Mouse (Mus musculus): ENCODE data around the gene Cp. TPM values are rescaled to one million over a fixed set of nuclear protein-coding genes. Genes with fewer than 3 reads are reported as not detected.

The Cp gene
- polyA plus RNA-seq, 1 experiment: 2.5 TPM

DNA sequence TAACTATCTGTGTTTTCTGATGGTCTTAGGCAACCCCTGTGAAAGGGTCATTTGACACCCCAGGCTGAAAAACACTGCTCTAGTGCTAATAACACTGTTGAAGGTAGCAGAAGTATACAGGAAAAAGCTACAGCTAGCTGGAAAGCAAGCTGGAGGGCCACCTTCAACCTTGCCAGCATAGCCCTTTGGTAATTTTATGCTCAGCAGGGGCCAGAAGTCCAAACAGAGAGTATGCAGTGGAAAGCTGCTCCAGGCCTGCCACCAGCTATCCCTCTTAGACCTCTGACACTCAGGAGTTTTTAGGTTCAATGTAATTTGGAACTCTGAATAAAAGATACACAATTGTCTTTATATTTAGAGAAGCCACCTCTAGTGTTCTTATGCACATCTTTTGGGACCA is 26.0 kb downstream of the Cp start:
- no peaks in the 10 kb centered on the region for H3K36me3 ChIP-seq (ENCODE audit: control insufficient read depth, insufficient read depth, low read length)
- no peaks in the 10 kb centered on the region for H3K4me1 ChIP-seq (ENCODE audit: control insufficient read depth, insufficient read depth, low read length)
- no peaks in the 10 kb centered on the region for H3K27me3 ChIP-seq (ENCODE audit: control insufficient read depth, insufficient read depth, low read length)
- TF ChIP-seq POLR2A (IDR thresholded peaks at IDR 0.05; ENCODE audit: control insufficient read depth, low read depth, low read length) (no peak), CTCF (IDR thresholded peaks at IDR 0.05; ENCODE audit: control insufficient read depth, insufficient read depth, insufficient replicate concordance, low read depth, low read length) (no peak)
- H3K27ac ChIP-seq (ENCODE audit: control insufficient read depth, insufficient read depth, low read depth, low read length): no peak overlapping the region
- no peak overlapping the region for H3K4me3 ChIP-seq (ENCODE audit: control insufficient read depth, low read depth, low read length)

GRCm38 (mm10) chr3:19986123-19986522 is 29.3 kb downstream of the Cp start:
- no peak overlapping the region for H3K27ac ChIP-seq (ENCODE audit: control insufficient read depth, insufficient read depth, low read depth, low read length)
- no peaks in the 10 kb centered on the region for H3K27me3 ChIP-seq (ENCODE audit: control insufficient read depth, insufficient read depth, low read length)
- H3K4me3 ChIP-seq (ENCODE audit: control insufficient read depth, low read depth, low read length): no peak overlapping the region
- no peak for TF ChIP-seq POLR2A (IDR thresholded peaks at IDR 0.05; ENCODE audit: control insufficient read depth, low read depth, low read length)
- TF ChIP-seq CTCF (IDR thresholded peaks at IDR 0.05; ENCODE audit: control insufficient read depth, insufficient read depth, insufficient replicate concordance, low read depth, low read length): no peak
- no peaks in the 10 kb centered on the region for H3K36me3 ChIP-seq (ENCODE audit: control insufficient read depth, insufficient read depth, low read length)
- H3K4me1 ChIP-seq (ENCODE audit: control insufficient read depth, insufficient read depth, low read length): no peaks in the 10 kb centered on the region

DNA sequence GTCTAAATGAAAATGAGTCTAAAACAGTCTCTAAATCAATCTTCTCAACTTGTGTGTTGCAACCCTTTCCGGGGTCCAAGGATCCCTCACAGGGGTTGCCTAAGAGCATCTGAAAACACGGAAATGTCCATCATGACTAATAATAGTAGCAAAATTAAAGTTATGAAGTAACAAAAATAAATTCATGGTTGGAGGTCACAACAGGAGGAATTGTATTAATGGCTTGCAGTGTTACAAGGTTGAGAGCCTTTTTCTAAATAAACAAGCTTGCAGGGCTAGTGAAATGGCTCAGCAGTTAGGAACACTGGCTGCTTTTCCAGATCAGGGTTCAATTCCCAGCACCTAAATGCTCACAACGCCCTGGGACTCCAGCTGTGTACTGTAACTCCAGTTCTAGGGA is 33.2 kb downstream of the Cp start:
- Histone ChIP-seq H3K4me1 (ENCODE audit: control insufficient read depth, insufficient read depth, low read length) (no peaks in the 10 kb centered on the region), H3K36me3 (ENCODE audit: control insufficient read depth, insufficient read depth, low read length) (no peaks in the 10 kb centered on the region)

GRCm38 (mm10) chr3:19992388-19992787 is 35.5 kb downstream of the Cp start:
- no peaks in the 10 kb centered on the region for H3K27me3 ChIP-seq (ENCODE audit: control insufficient read depth, insufficient read depth, low read length)
- H3K4me1 ChIP-seq (ENCODE audit: control insufficient read depth, insufficient read depth, low read length): no peaks in the 10 kb centered on the region
- TF ChIP-seq CTCF (IDR thresholded peaks at IDR 0.05; ENCODE audit: control insufficient read depth, insufficient read depth, insufficient replicate concordance, low read depth, low read length) (no peak), POLR2A (IDR thresholded peaks at IDR 0.05; ENCODE audit: control insufficient read depth, low read depth, low read length) (no peak)
- no peaks in the 10 kb centered on the region for H3K36me3 ChIP-seq (ENCODE audit: control insufficient read depth, insufficient read depth, low read length)
- H3K4me3 ChIP-seq (ENCODE audit: control insufficient read depth, low read depth, low read length): no peak overlapping the region
- H3K27ac ChIP-seq (ENCODE audit: control insufficient read depth, insufficient read depth, low read depth, low read length): no peak overlapping the region

More for the DNA sequence above, 33.2 kb downstream of the Cp start:
- Histone ChIP-seq H3K4me3 (ENCODE audit: control insufficient read depth, low read depth, low read length) (no peak overlapping the region), H3K27ac (ENCODE audit: control insufficient read depth, insufficient read depth, low read depth, low read length) (no peak overlapping the region), H3K27me3 (ENCODE audit: control insufficient read depth, insufficient read depth, low read length) (no peaks in the 10 kb centered on the region)
- TF ChIP-seq POLR2A (IDR thresholded peaks at IDR 0.05; ENCODE audit: control insufficient read depth, low read depth, low read length): no peak
- no peak for TF ChIP-seq CTCF (IDR thresholded peaks at IDR 0.05; ENCODE audit: control insufficient read depth, insufficient read depth, insufficient replicate concordance, low read depth, low read length)

DNA sequence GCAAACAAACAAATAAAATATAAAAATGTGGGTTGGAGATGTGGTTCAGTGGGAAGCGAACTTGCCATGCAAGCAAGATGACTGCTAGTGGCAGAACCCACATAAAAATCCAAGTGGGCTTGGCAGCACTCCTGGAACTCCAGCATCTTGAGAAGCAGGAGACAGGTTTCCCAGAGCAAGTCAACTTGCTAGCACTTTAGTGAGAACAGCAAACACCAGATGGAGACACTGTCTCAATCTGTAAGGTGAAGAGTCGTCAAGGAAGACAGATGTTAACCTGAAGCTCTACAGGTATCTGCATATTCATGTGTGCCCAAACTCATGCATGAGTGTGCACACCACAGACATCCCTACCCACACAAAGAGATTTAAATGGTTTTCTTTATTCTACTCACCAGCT is 42.7 kb downstream of the Cp start:
- Histone ChIP-seq H3K27me3 (ENCODE audit: control insufficient read depth, insufficient read depth, low read length) (no peaks in the 10 kb centered on the region), H3K4me1 (ENCODE audit: control insufficient read depth, insufficient read depth, low read length) (no peaks in the 10 kb centered on the region), H3K4me3 (ENCODE audit: control insufficient read depth, low read depth, low read length) (no peak overlapping the region), H3K36me3 (ENCODE audit: control insufficient read depth, insufficient read depth, low read length) (no peaks in the 10 kb centered on the region), H3K27ac (ENCODE audit: control insufficient read depth, insufficient read depth, low read depth, low read length) (no peak overlapping the region)
- no peak for TF ChIP-seq POLR2A (IDR thresholded peaks at IDR 0.05; ENCODE audit: control insufficient read depth, low read depth, low read length)
- no peak for TF ChIP-seq CTCF (IDR thresholded peaks at IDR 0.05; ENCODE audit: control insufficient read depth, insufficient read depth, insufficient replicate concordance, low read depth, low read length)

- TF ChIP-seq POLR2A (IDR thresholded peaks at IDR 0.05; ENCODE audit: control insufficient read depth, low read depth, low read length): no peak
- no peak for TF ChIP-seq CTCF (IDR thresholded peaks at IDR 0.05; ENCODE audit: control insufficient read depth, insufficient read depth, insufficient replicate concordance, low read depth, low read length)
- H3K4me1 ChIP-seq (ENCODE audit: control insufficient read depth, insufficient read depth, low read length): no peaks in the 10 kb centered on the region
- H3K27me3 ChIP-seq (ENCODE audit: control insufficient read depth, insufficient read depth, low read length): no peaks in the 10 kb centered on the region
- no peak overlapping the region for H3K4me3 ChIP-seq (ENCODE audit: control insufficient read depth, low read depth, low read length)
- no peaks in the 10 kb centered on the region for H3K36me3 ChIP-seq (ENCODE audit: control insufficient read depth, insufficient read depth, low read length)
- H3K27ac ChIP-seq (ENCODE audit: control insufficient read depth, insufficient read depth, low read depth, low read length): no peak overlapping the region
These were observed 44.0 kb downstream of the Cp start for GRCm38 (mm10) chr3:20000806-20001205.

GRCm38 (mm10) chr3:20002786-20003185 is 45.9 kb downstream of the Cp start:
- H3K36me3 ChIP-seq (ENCODE audit: control insufficient read depth, insufficient read depth, low read length): no peaks in the 10 kb centered on the region
- no peaks in the 10 kb centered on the region for H3K27me3 ChIP-seq (ENCODE audit: control insufficient read depth, insufficient read depth, low read length)
- TF ChIP-seq CTCF (IDR thresholded peaks at IDR 0.05; ENCODE audit: control insufficient read depth, insufficient read depth, insufficient replicate concordance, low read depth, low read length) (no peak), POLR2A (IDR thresholded peaks at IDR 0.05; ENCODE audit: control insufficient read depth, low read depth, low read length) (no peak)
- no peak overlapping the region for H3K4me3 ChIP-seq (ENCODE audit: control insufficient read depth, low read depth, low read length)
- no peaks in the 10 kb centered on the region for H3K4me1 ChIP-seq (ENCODE audit: control insufficient read depth, insufficient read depth, low read length)
- H3K27ac ChIP-seq (ENCODE audit: control insufficient read depth, insufficient read depth, low read depth, low read length): no peak overlapping the region

- Histone ChIP-seq H3K4me1 (ENCODE audit: control insufficient read depth, insufficient read depth, low read length) (no peaks in the 10 kb centered on the region), H3K4me3 (ENCODE audit: control insufficient read depth, low read depth, low read length) (no peak overlapping the region), H3K27me3 (ENCODE audit: control insufficient read depth, insufficient read depth, low read length) (no peaks in the 10 kb centered on the region), H3K27ac (ENCODE audit: control insufficient read depth, insufficient read depth, low read depth, low read length) (no peak overlapping the region), H3K36me3 (ENCODE audit: control insufficient read depth, insufficient read depth, low read length) (no peaks in the 10 kb centered on the region)
- no peak for TF ChIP-seq CTCF (IDR thresholded peaks at IDR 0.05; ENCODE audit: control insufficient read depth, insufficient read depth, insufficient replicate concordance, low read depth, low read length)
- TF ChIP-seq POLR2A (IDR thresholded peaks at IDR 0.05; ENCODE audit: control insufficient read depth, low read depth, low read length): no peak
These were observed 47.6 kb downstream of the Cp start for GRCm38 (mm10) chr3:20004422-20004821.
